Mouse (Mus musculus): ENCODE results near the gene Tbx10.

DNA sequence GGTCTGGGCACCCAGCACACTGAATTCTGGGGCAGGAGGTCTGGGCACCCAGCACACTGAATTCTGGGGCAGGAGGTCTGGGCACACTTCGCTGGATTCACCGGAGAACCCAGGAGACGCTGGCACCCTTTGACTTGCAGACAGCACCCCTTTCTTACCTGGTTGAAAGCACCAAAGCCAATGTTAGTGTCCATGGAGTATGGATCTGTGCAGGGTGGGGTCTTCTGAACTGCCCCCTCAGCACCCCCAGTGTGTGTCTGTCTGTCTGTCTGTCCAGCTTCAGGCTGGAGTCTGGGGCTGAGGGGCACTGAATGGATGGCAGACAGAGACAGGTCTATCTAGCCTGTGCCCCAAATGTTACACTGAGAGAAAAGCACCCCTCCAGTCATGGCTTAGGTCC, 990 bp upstream of the Tbx10 start:
- TF ChIP-seq POLR2A (IDR thresholded peaks at IDR 0.05; ENCODE audit: extremely low read depth, insufficient read depth, low read length) (no peak), CTCF (IDR thresholded peaks at IDR 0.05; ENCODE audit: extremely low read depth, insufficient read depth, low read length) (no peak)
